8 mouse cellular contexts compared by ENCODE assay signal in genomic region chr4:97757978-97758461, GRCm38 (mm10). TPM values are rescaled to one million over a fixed set of nuclear protein-coding genes. Genes with fewer than 3 reads are reported as not detected.
DNase-seq lines count a peak whose midpoint lies in the region; ATAC-seq lines count a peak whose summit lies in the region.

No protein-coding gene starts in this region.

- peak overlapping the region; percentile 70 for H3K4me2 ChIP-seq in forebrain, embryonic 12.5 days
- H3K4me2 ChIP-seq in hindbrain, embryonic 14.5 days (replicated peaks) = peak overlapping the region; percentile 82
- H3K4me2 ChIP-seq in limb, embryonic 11.5 days (ENCODE audit: low read depth, severe bottlenecking) = peak overlapping the region; percentile 77
- H3K4me2 ChIP-seq in midbrain, embryonic 13.5 days (replicated peaks) = peak overlapping the region; percentile 76

- H3K9me3 ChIP-seq in forebrain, embryonic 12.5 days = no peaks in the 10 kb centered on the region
- no peaks in the 10 kb centered on the region for H3K9me3 ChIP-seq in hindbrain, embryonic 14.5 days (ENCODE audit: control insufficient read depth, low read length)
- H3K9me3 ChIP-seq in limb, embryonic 11.5 days (ENCODE audit: control insufficient read depth, low read length) = no peaks in the 10 kb centered on the region
- no peaks in the 10 kb centered on the region for H3K9me3 ChIP-seq in midbrain, embryonic 13.5 days

- WGBS in forebrain, embryonic 12.5 days = under 1% methylated on average over 14 of the region's 14 CpGs
- under 1% methylated on average over 14 of the region's 14 CpGs for WGBS in hindbrain, embryonic 14.5 days
- whole genome bisulfite sequencing in limb, embryonic 11.5 days = 0% methylated on average over 14 of the region's 14 CpGs
- WGBS in midbrain, embryonic 13.5 days = under 1% methylated on average over 14 of the region's 14 CpGs

- no peaks in the 10 kb centered on the region for H3K36me3 ChIP-seq in forebrain, embryonic 12.5 days (replicated peaks)
- no peaks in the 10 kb centered on the region for H3K36me3 ChIP-seq in hindbrain, embryonic 14.5 days (replicated peaks; ENCODE audit: control insufficient read depth, insufficient read depth)
- no peaks in the 10 kb centered on the region for H3K36me3 ChIP-seq in limb, embryonic 11.5 days (ENCODE audit: control insufficient read depth, insufficient read depth, low read length)
- no peaks in the 10 kb centered on the region for H3K36me3 ChIP-seq in midbrain, embryonic 13.5 days

- peak; percentile 76 for ATAC-seq in forebrain, embryonic 12.5 days (ENCODE audit: low FRiP score)
- peak; percentile 78 for ATAC-seq in hindbrain, embryonic 14.5 days (ENCODE audit: low FRiP score)
- ATAC-seq in limb, embryonic 11.5 days (ENCODE audit: insufficient number of reproducible peaks, low FRiP score, low TSS enrichment, low read depth) = peak; percentile 32; the same call in 1 of the 2 replicates
- peak; percentile 78 for ATAC-seq in midbrain, embryonic 13.5 days

- H3K4me3 ChIP-seq in brown adipose tissue, adult 24 weeks (ENCODE audit: insufficient read depth, low read depth, low read length) = peak overlapping the region; percentile 79
- peak overlapping the region; percentile 45 for H3K4me3 ChIP-seq in forebrain, embryonic 12.5 days (replicated peaks)
- H3K4me3 ChIP-seq in hindbrain, embryonic 14.5 days (replicated peaks; ENCODE audit: low read length) = peak overlapping the region; percentile 40
- H3K4me3 ChIP-seq in limb, embryonic 11.5 days (ENCODE audit: low read depth, low read length) = peak overlapping the region; percentile 37
- peak overlapping the region; percentile 50 for H3K4me3 ChIP-seq in midbrain, embryonic 13.5 days (replicated peaks)

- peak overlapping the region; percentile 78 for H3K27ac ChIP-seq in brown adipose tissue, adult 24 weeks (replicated peaks; ENCODE audit: low read depth, low read length)
- peak overlapping the region; percentile 75 for H3K27ac ChIP-seq in forebrain, embryonic 12.5 days
- peak overlapping the region; percentile 89 for H3K27ac ChIP-seq in hindbrain, embryonic 14.5 days
- H3K27ac ChIP-seq in limb, embryonic 11.5 days (replicated peaks; ENCODE audit: low read depth, low read length) = peak overlapping the region; percentile 42; the same call in 1 of the 2 replicates
- H3K27ac ChIP-seq in midbrain, embryonic 13.5 days = peak overlapping the region; percentile 67

- peaks cover 9% of the 10 kb centered on the region for H3K4me1 ChIP-seq in brown adipose tissue, adult 24 weeks (ENCODE audit: control insufficient read depth, insufficient read depth, insufficient read length, low read length)
- peaks cover 26% of the 10 kb centered on the region for H3K4me1 ChIP-seq in forebrain, embryonic 12.5 days
- H3K4me1 ChIP-seq in hindbrain, embryonic 14.5 days (replicated peaks; ENCODE audit: control insufficient read depth, insufficient read depth, low read length) = peaks cover 10% of the 10 kb centered on the region; the same call in 1 of the 2 replicates
- peaks cover 14% of the 10 kb centered on the region for H3K4me1 ChIP-seq in limb, embryonic 11.5 days (ENCODE audit: control insufficient read depth, insufficient read depth, low read length)
- peaks cover 18% of the 10 kb centered on the region for H3K4me1 ChIP-seq in midbrain, embryonic 13.5 days (replicated peaks)

- H3K27me3 ChIP-seq in forebrain, embryonic 12.5 days = peaks cover 41% of the 10 kb centered on the region
- peaks cover 39% of the 10 kb centered on the region for H3K27me3 ChIP-seq in hindbrain, embryonic 14.5 days (ENCODE audit: control insufficient read depth, insufficient read depth, low read length)
- H3K27me3 ChIP-seq in limb, embryonic 11.5 days (ENCODE audit: control insufficient read depth, insufficient read depth, low read length) = peaks cover 6% of the 10 kb centered on the region
- H3K27me3 ChIP-seq in midbrain, embryonic 13.5 days = peaks cover 69% of the 10 kb centered on the region

- H3K9ac ChIP-seq in forebrain, embryonic 12.5 days = peak overlapping the region; percentile 64
- peak overlapping the region; percentile 64 for H3K9ac ChIP-seq in hindbrain, embryonic 14.5 days
- peak overlapping the region; percentile 72 for H3K9ac ChIP-seq in limb, embryonic 11.5 days (ENCODE audit: low read length)
- H3K9ac ChIP-seq in midbrain, embryonic 13.5 days (replicated peaks) = peak overlapping the region; percentile 66

- peak; percentile 36 to 43 for DNase-seq in lung, adult 18-20 months
- DNase-seq in lung, postnatal 25 days (ENCODE audit: low spot score) = no peak
- no peak for DNase-seq in hindbrain, embryonic 14.5 days (ENCODE audit: low spot score)
- DNase-seq in limb, embryonic 11.5 days (ENCODE audit: low spot score) = peak; percentile 70
- DNase-seq in ovary, postnatal 10 days (ENCODE audit: low spot score) = no peak

RNA-seq across cellular contexts. Expression of gene Nfia, which starts 14.5 kb away (rescaled TPM):
- 43.3 and 74.8 TPM in 2 replicates for polyA plus RNA-seq in brown adipose tissue, adult 24 weeks (2012; ENCODE audit: insufficient read depth, insufficient read length, missing spikeins)
- 62.1 and 67.2 TPM in 2 replicates for polyA plus RNA-seq in forebrain, embryonic 12.5 days (2016; fragmentation: Nextera tagmentation; extraction: Ambion mirVana)
- polyA plus RNA-seq in hindbrain, embryonic 14.5 days (2014; fragmentation: Nextera tagmentation; extraction: Ambion mirVana) = 47.8 and 49.2 TPM in 2 replicates
- polyA plus RNA-seq in limb, embryonic 11.5 days (2014; fragmentation: Nextera tagmentation; extraction: Ambion mirVana) = 27.6 and 32.1 TPM in 2 replicates
- 31.7 and 36.2 TPM in 2 replicates for polyA plus RNA-seq in midbrain, embryonic 13.5 days (2015; fragmentation: Nextera tagmentation; extraction: Ambion mirVana)

RNA-seq across cellular contexts. Expression of gene E130114P18Rik, which starts 19.9 kb away (rescaled TPM):
- not detected in 2 replicates for polyA plus RNA-seq in brown adipose tissue, adult 24 weeks (2012; ENCODE audit: insufficient read depth, insufficient read length, missing spikeins)
- polyA plus RNA-seq in forebrain, embryonic 12.5 days (2016; fragmentation: Nextera tagmentation; extraction: Ambion mirVana) = 50.8 and 52.3 TPM in 2 replicates
- 26.3 and 28.0 TPM in 2 replicates for polyA plus RNA-seq in hindbrain, embryonic 14.5 days (2014; fragmentation: Nextera tagmentation; extraction: Ambion mirVana)
- 8.0 and 10.1 TPM in 2 replicates for polyA plus RNA-seq in limb, embryonic 11.5 days (2014; fragmentation: Nextera tagmentation; extraction: Ambion mirVana)
- polyA plus RNA-seq in midbrain, embryonic 13.5 days (2015; fragmentation: Nextera tagmentation; extraction: Ambion mirVana) = 22.5 and 24.4 TPM in 2 replicates

Comparison
In these comparisons a context has a peak if more than half of its experiments do, and no peak if none do; other contexts are left out.
1. DNase-seq: peak in lung, adult 18-20 months (2 of 2) and limb, embryonic 11.5 days (single experiment); none in lung, postnatal 25 days (single experiment), hindbrain, embryonic 14.5 days (single experiment) and ovary, postnatal 10 days (single experiment).
2. Peak in every context shown above with its lines, with median percentiles within 50 percentile points of each other: H3K27ac ChIP-seq, H3K4me3 ChIP-seq, ATAC-seq, H3K4me2 ChIP-seq and H3K9ac ChIP-seq.